Mouse (Mus musculus) liver, postnatal 0 days (tissue): ENCODE results near the gene Zfp334.

Experiments
- CTCF ChIP-seq: sonication (generic); IDR thresholded peaks from 2 replicates; pipeline ENCODE4 v1.5.1; 2016; ENCODE audit warnings: antibody characterized with exemption, low read depth
- EP300 ChIP-seq: IDR thresholded peaks from 2 replicates; pipeline ENCODE4 v1.6.1; 2016; ENCODE audit warnings: antibody characterized with exemption, low read depth, mild to moderate bottlenecking

DNA sequence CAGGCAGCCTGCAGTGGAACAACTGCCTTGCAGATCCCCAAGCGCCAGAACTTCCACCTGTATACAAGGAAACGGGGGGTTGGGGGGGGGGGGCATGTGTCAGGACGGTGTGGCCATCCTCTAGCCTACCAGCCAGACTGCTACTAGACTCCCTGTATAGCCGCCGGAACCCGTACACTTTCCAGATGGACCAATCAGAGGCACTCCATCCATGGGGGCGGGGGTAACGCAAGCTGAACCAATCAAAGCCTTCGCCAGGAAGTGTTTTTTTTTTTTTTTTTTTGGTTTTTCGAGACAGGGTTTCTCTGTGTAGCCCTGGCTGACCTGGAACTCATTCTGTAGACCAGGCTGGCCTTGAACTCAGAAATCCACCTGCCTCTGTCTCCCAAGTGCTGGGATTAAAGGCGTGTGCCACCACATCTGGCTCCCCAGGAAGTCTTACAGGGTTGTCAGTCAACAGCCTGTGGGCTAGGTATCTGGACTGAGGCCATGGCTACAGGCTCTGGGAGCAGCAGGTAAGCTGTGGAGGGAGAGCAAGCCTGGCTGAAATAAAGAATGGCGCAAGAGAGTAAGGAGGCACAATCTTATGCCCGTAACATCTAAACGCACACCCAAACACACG lies 10.2 kb upstream of the Zfp334 start:
- TF ChIP-seq CTCF (no peak), EP300 (no peak)
